Comparison of ENCODE assay signal across 21 mouse cellular contexts in genomic region chr9:71307106-71307789, GRCm38 (mm10).
DNase-seq lines count a peak whose midpoint lies in the region; ATAC-seq and TF ChIP-seq lines count a peak whose summit lies in the region.
"Had no signal": no experiment of that assay in that cellular context is flagged by ENCODE, and none has a peak within 500 bp of the region (broad histone marks: within the 10 kb centered on the region; RNA-seq: fewer than 3 reads in every experiment).

No protein-coding gene starts in this region.

- no peaks in the 10 kb centered on the region for H3K27me3 ChIP-seq in embryonic facial prominence, embryonic 13.5 days
- no peaks in the 10 kb centered on the region for H3K27me3 ChIP-seq in embryonic facial prominence, embryonic 10.5 days (replicated peaks; ENCODE audit: low read depth, poor library complexity, severe bottlenecking)
- H3K27me3 ChIP-seq in heart, embryonic 10.5 days (ENCODE audit: insufficient read depth, poor library complexity, severe bottlenecking): no peaks in the 10 kb centered on the region; the same call in 1 of the 2 replicates
- H3K27me3 ChIP-seq in kidney, postnatal 0 days (ENCODE audit: insufficient read depth, low read length): no peaks in the 10 kb centered on the region
- no peaks in the 10 kb centered on the region for H3K27me3 ChIP-seq in hindbrain, embryonic 10.5 days (ENCODE audit: insufficient read depth, poor library complexity, severe bottlenecking)
- H3K27me3 ChIP-seq: forebrain, embryonic 12.5 days; hindbrain, embryonic 13.5 days had no signal

- H3K36me3 ChIP-seq in embryonic facial prominence, embryonic 13.5 days: no peaks in the 10 kb centered on the region
- no peaks in the 10 kb centered on the region for H3K36me3 ChIP-seq in embryonic facial prominence, embryonic 10.5 days (replicated peaks)
- H3K36me3 ChIP-seq in heart, embryonic 10.5 days: no peaks in the 10 kb centered on the region
- no peaks in the 10 kb centered on the region for H3K36me3 ChIP-seq in kidney, postnatal 0 days (ENCODE audit: insufficient read depth, low read length)
- H3K36me3 ChIP-seq in hindbrain, embryonic 10.5 days: no peaks in the 10 kb centered on the region
- H3K36me3 ChIP-seq: forebrain, embryonic 12.5 days; G1E; heart, embryonic 15.5 days; hindbrain, embryonic 13.5 days had no signal

- no peak for TF ChIP-seq CTCF in kidney, postnatal 0 days (IDR thresholded peaks at IDR 0.05; ENCODE audit: low read depth)

- H3K4me1 ChIP-seq in embryonic facial prominence, embryonic 13.5 days: no peaks in the 10 kb centered on the region
- peaks cover 10% of the 10 kb centered on the region for H3K4me1 ChIP-seq in embryonic facial prominence, embryonic 10.5 days
- H3K4me1 ChIP-seq in heart, embryonic 10.5 days: 0 out of 2 replicates have a peak, but pooled peaks cover 7% of the 10 kb centered on the region
- H3K4me1 ChIP-seq in kidney, postnatal 0 days (replicated peaks; ENCODE audit: insufficient read depth, low read length): no peaks in the 10 kb centered on the region
- no peaks in the 10 kb centered on the region for H3K4me1 ChIP-seq in hindbrain, embryonic 10.5 days (replicated peaks)
- H3K4me1 ChIP-seq: forebrain, embryonic 12.5 days; heart, embryonic 15.5 days; hindbrain, embryonic 13.5 days had no signal

- no peak overlapping the region for H3K4me2 ChIP-seq in embryonic facial prominence, embryonic 13.5 days
- no peak overlapping the region for H3K4me2 ChIP-seq in kidney, postnatal 0 days (ENCODE audit: low read length)
- H3K4me2 ChIP-seq: forebrain, embryonic 12.5 days; heart, embryonic 11.5 days; heart, embryonic 15.5 days; hindbrain, embryonic 13.5 days had no signal

- ATAC-seq in embryonic facial prominence, embryonic 13.5 days (ENCODE audit: insufficient number of reproducible peaks, insufficient read depth, low FRiP score, low TSS enrichment, low read depth): peak; percentile 52; the same call in 1 of the 2 replicates
- no peak for ATAC-seq in kidney, postnatal 0 days (replicated peaks; ENCODE audit: low FRiP score, low read depth)
- ATAC-seq: CD4-positive, CD25-positive, alpha-beta regulatory T cell, adult 4 months; forebrain, postnatal 0 days; hindbrain, postnatal 0 days had no signal

- H3K9ac ChIP-seq in embryonic facial prominence, embryonic 13.5 days: no peak overlapping the region
- H3K9ac ChIP-seq in kidney, postnatal 0 days (ENCODE audit: low read depth, low read length): no peak overlapping the region
- H3K9ac ChIP-seq: forebrain, embryonic 12.5 days; forebrain, postnatal 0 days; heart, embryonic 15.5 days; hindbrain, embryonic 13.5 days had no signal

- no peak for DNase-seq in embryonic facial prominence, embryonic 10.5 days (ENCODE audit: low spot score)
- DNase-seq in heart, embryonic 10.5 days (ENCODE audit: low spot score): peak; percentile 66
- no peak for DNase-seq in heart, postnatal 36 days
- peak; percentile 61 for DNase-seq in kidney, postnatal 0 days (ENCODE audit: low spot score)
- no peak for DNase-seq in kidney, postnatal 25 days
- DNase-seq in thymus, postnatal 36 days: no peak
- DNase-seq in hindbrain, embryonic 10.5 days (ENCODE audit: low spot score): no peak
- DNase-seq: adrenal gland, adult 8-10 months; adrenal gland, postnatal 36 days; B cell, adult 2 months; cerebellum, adult 2 months; cerebellum, postnatal 10 days; forebrain, postnatal 0 days had no signal

- H3K9me3 ChIP-seq in embryonic facial prominence, embryonic 13.5 days: no peaks in the 10 kb centered on the region
- H3K9me3 ChIP-seq in embryonic facial prominence, embryonic 10.5 days: no peaks in the 10 kb centered on the region
- no peaks in the 10 kb centered on the region for H3K9me3 ChIP-seq in heart, embryonic 10.5 days
- no peaks in the 10 kb centered on the region for H3K9me3 ChIP-seq in kidney, postnatal 0 days (replicated peaks; ENCODE audit: low read length)
- no peaks in the 10 kb centered on the region for H3K9me3 ChIP-seq in hindbrain, embryonic 10.5 days
- H3K9me3 ChIP-seq: forebrain, embryonic 12.5 days; G1E; heart, embryonic 15.5 days; hindbrain, embryonic 13.5 days had no signal

- H3K27ac ChIP-seq in embryonic facial prominence, embryonic 13.5 days: no peak overlapping the region
- no peak overlapping the region for H3K27ac ChIP-seq in embryonic facial prominence, embryonic 10.5 days (replicated peaks)
- no peak overlapping the region for H3K27ac ChIP-seq in heart, embryonic 10.5 days
- H3K27ac ChIP-seq in kidney, postnatal 0 days: no peak overlapping the region
- no peak overlapping the region for H3K27ac ChIP-seq in hindbrain, embryonic 10.5 days
- H3K27ac ChIP-seq: forebrain, embryonic 12.5 days; heart, embryonic 15.5 days; hindbrain, embryonic 13.5 days; hindbrain, postnatal 0 days had no signal

- WGBS in embryonic facial prominence, embryonic 13.5 days: 74% methylated on average over 9 of the region's 9 CpGs
- WGBS in embryonic facial prominence, embryonic 10.5 days: 81% methylated on average over 9 of the region's 9 CpGs
- 79% methylated on average over 9 of the region's 9 CpGs for WGBS in heart, embryonic 10.5 days
- WGBS in kidney, postnatal 0 days: 67% methylated on average over 9 of the region's 9 CpGs
- WGBS in hindbrain, embryonic 10.5 days: 80% methylated on average over 9 of the region's 9 CpGs

- no peak overlapping the region for H3K4me3 ChIP-seq in embryonic facial prominence, embryonic 13.5 days
- H3K4me3 ChIP-seq in embryonic facial prominence, embryonic 10.5 days: no peak overlapping the region
- no peak overlapping the region for H3K4me3 ChIP-seq in heart, embryonic 10.5 days
- H3K4me3 ChIP-seq in kidney, postnatal 0 days (replicated peaks; ENCODE audit: low read depth, low read length): no peak overlapping the region
- H3K4me3 ChIP-seq in hindbrain, embryonic 10.5 days: no peak overlapping the region
- H3K4me3 ChIP-seq: forebrain, embryonic 12.5 days; heart, embryonic 15.5 days; hindbrain, embryonic 13.5 days had no signal

- intact Hi-C loops in heart, postnatal 36 days (cut with DNase I): no loop called here

Comparison
In these comparisons a context has a peak if more than half of its experiments do, and no peak if none do; other contexts are left out.
1. DNase-seq: peak in heart, embryonic 10.5 days (single experiment) and kidney, postnatal 0 days (single experiment); none in embryonic facial prominence, embryonic 10.5 days (single experiment), heart, postnatal 36 days (0 of 2), kidney, postnatal 25 days (0 of 2), thymus, postnatal 36 days (0 of 2) and hindbrain, embryonic 10.5 days (single experiment).